Mouse (Mus musculus) kidney, adult 2 months (tissue): ENCODE data around the gene Mogat1.

Source experiments
- CTCF ChIP-seq: fragments of 200-500 bp; conservative IDR thresholded peaks from 2 replicates; pipeline ENCODE4 v1.5.1; 2011; ENCODE audit warnings: low read depth, mild to moderate bottlenecking, control low read depth, low read length, moderate library complexity, mixed read lengths; ENCODE audit not compliant: insufficient read depth, insufficient read length
- POLR2A ChIP-seq: fragments of 200-500 bp; IDR thresholded peaks from one replicate; pipeline ENCODE4 v1.6.1; 2011; ENCODE audit warnings: low read depth, low read length, control low read depth

DNA sequence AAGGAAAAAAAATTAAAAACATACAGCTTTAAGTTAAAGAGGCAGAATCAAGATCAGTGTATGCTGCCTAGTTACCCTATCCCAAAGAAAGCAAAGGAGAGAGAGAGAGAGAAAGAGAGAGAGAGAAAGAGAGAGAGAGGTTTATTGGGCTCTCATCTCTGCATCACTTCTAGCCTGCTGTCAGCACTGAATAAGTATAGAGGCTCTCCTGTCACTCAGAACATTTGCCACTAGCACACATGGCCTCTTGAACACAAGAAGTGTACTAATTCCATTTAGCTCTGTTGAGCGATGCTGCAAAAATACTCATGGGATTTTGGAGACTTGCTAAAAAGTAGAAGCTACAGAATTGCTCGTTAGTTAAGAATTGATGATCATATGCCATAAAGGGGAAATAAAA is 56.2 kb downstream of the Mogat1 start:
- no peak for TF ChIP-seq POLR2A
- no peak for TF ChIP-seq CTCF
